Mouse (Mus musculus): ENCODE results near the gene Pla2g5. TPM values are rescaled to one million over a fixed set of nuclear protein-coding genes. Genes with fewer than 3 reads are reported as not detected.

Gene Pla2g5
- polyA plus RNA-seq, 1 experiment from 2014 or later, result not detected

DNA sequence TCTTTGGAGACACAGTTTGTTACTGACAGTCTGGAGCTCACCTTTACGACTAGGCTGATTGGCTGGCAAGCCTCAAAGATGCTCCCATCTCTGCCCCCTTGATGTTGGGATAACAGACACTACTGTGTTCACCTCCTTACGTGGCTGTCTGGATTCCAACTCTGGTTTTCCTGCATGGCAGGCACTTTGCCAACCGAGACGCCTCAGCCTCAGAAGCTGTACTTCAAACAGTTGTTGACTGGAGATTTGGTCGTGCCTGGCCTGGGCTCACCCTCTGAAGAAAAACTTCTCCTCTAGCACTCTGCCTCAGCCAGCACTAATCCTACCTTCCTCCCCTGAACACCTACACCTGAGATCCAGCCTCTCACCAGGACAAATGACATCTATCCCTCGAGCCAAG, 71.8 kb downstream of the Pla2g5 start:
- ATAC-seq (no peak), DNase-seq (no peak)
- WGBS (ENCODE audit: insufficient replicate concordance), result 72% methylated on average over 6 of the region's 6 CpGs
- Histone ChIP-seq H3K4me3 (ENCODE audit: low read depth, low read length) (no peak overlapping the region), H3K4me1 (ENCODE audit: insufficient read depth) (no peaks in the 10 kb centered on the region), H3K36me3 (replicated peaks; ENCODE audit: insufficient read depth, low read length) (no peaks in the 10 kb centered on the region), H3K27ac (ENCODE audit: low read depth) (no peak overlapping the region), H3K4me2 (ENCODE audit: low read depth, low read length) (no peak overlapping the region), H3K9me3 (ENCODE audit: low read length) (no peaks in the 10 kb centered on the region), H3K27me3 (ENCODE audit: insufficient read depth, low read length) (no peaks in the 10 kb centered on the region), H3K9ac (replicated peaks) (no peak overlapping the region)
- no peak for TF ChIP-seq EP300 (IDR thresholded peaks at IDR 0.05; ENCODE audit: low read depth)
- TF ChIP-seq CTCF (IDR thresholded peaks at IDR 0.05; ENCODE audit: low read depth), result no peak

GRCm38 (mm10) chr4:138788381-138788780, 74.9 kb downstream of the Pla2g5 start:
- no peaks in the 10 kb centered on the region for H3K9me3 ChIP-seq (ENCODE audit: low read length)
- no peaks in the 10 kb centered on the region for H3K27me3 ChIP-seq (ENCODE audit: insufficient read depth, low read length)
- no peak overlapping the region for H3K4me3 ChIP-seq (ENCODE audit: low read depth, low read length)
- no peak overlapping the region for H3K27ac ChIP-seq (ENCODE audit: low read depth)
- TF ChIP-seq CTCF (IDR thresholded peaks at IDR 0.05; ENCODE audit: low read depth) (no peak), EP300 (IDR thresholded peaks at IDR 0.05; ENCODE audit: low read depth) (no peak)
- H3K36me3 ChIP-seq (replicated peaks; ENCODE audit: insufficient read depth, low read length), result no peaks in the 10 kb centered on the region
- no peak overlapping the region for H3K4me2 ChIP-seq (ENCODE audit: low read depth, low read length)
- H3K9ac ChIP-seq (replicated peaks), result no peak overlapping the region
- DNase-seq (no peak), ATAC-seq (no peak)
- WGBS (ENCODE audit: insufficient replicate concordance), result 62% methylated on average over 4 of the region's 4 CpGs
- H3K4me1 ChIP-seq (ENCODE audit: insufficient read depth), result no peaks in the 10 kb centered on the region

DNA sequence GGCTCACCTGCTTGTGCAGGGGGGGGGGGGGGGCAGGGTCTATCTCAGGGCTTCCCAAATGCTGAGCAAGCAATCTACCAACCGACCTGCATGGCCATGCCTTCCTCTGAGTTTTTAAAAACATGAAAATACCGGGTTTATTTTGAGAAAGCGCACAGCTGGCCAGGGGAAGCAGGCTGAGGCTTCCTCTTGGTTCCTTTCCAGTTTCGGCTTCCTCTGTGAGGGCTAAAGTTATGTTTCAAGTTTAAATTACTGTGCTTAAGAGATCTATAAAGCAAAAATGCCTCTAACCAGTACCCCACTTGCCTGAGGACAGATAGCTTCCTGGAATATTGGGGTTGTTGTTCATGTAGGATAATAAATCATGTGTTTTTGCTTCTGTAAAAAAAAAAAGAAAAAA, 77.1 kb downstream of the Pla2g5 start:
- Histone ChIP-seq H3K4me3 (ENCODE audit: low read depth, low read length) (no peak overlapping the region), H3K9ac (replicated peaks) (no peak overlapping the region), H3K27me3 (ENCODE audit: insufficient read depth, low read length) (no peaks in the 10 kb centered on the region), H3K9me3 (ENCODE audit: low read length) (no peaks in the 10 kb centered on the region), H3K4me1 (ENCODE audit: insufficient read depth) (no peaks in the 10 kb centered on the region), H3K36me3 (replicated peaks; ENCODE audit: insufficient read depth, low read length) (no peaks in the 10 kb centered on the region), H3K27ac (ENCODE audit: low read depth) (no peak overlapping the region), H3K4me2 (ENCODE audit: low read depth, low read length) (no peak overlapping the region)
- ATAC-seq, result no peak
- 33% methylated on average over 4 of the region's 4 CpGs for WGBS (ENCODE audit: insufficient replicate concordance)
- TF ChIP-seq CTCF (IDR thresholded peaks at IDR 0.05; ENCODE audit: low read depth), result no peak
- no peak for TF ChIP-seq EP300 (IDR thresholded peaks at IDR 0.05; ENCODE audit: low read depth)
- DNase-seq, result no peak

- no peaks in the 10 kb centered on the region for H3K9me3 ChIP-seq (ENCODE audit: low read length)
- no peaks in the 10 kb centered on the region for H3K36me3 ChIP-seq (replicated peaks; ENCODE audit: insufficient read depth, low read length)
- no peaks in the 10 kb centered on the region for H3K27me3 ChIP-seq (ENCODE audit: insufficient read depth, low read length)
- no peaks in the 10 kb centered on the region for H3K4me1 ChIP-seq (ENCODE audit: insufficient read depth)
- no peak overlapping the region for H3K4me2 ChIP-seq (ENCODE audit: low read depth, low read length)
- 52% methylated on average over 4 of the region's 4 CpGs for whole genome bisulfite sequencing (ENCODE audit: insufficient replicate concordance)
- no peak overlapping the region for H3K9ac ChIP-seq (replicated peaks)
- TF ChIP-seq CTCF (IDR thresholded peaks at IDR 0.05; ENCODE audit: low read depth) (no peak), EP300 (IDR thresholded peaks at IDR 0.05; ENCODE audit: low read depth) (no peak)
- no peak overlapping the region for H3K27ac ChIP-seq (ENCODE audit: low read depth)
- ATAC-seq (no peak), DNase-seq (no peak)
- H3K4me3 ChIP-seq (ENCODE audit: low read depth, low read length), result no peak overlapping the region
Measured at GRCm38 (mm10) chr4:138785721-138786120, 77.6 kb downstream of the Pla2g5 start.

DNA sequence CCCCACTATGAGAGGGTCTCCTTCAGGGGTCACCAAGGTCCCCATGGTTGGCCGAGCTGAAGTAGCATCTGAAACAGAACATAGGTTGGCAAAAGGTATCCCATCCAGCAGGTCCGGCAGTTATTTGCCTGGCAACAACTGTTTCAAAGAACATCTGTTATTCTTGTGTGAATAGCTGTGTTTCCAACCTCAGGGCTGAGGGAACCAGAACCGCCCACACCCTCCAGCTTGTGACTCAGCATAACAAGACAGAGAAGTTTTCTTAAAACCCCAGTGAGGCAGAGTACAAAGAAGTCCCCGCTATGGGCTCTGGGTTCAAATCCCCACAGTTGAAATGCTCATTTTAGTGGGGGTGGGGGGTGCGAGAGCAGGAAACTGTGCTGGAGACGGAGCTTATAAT, 81.2 kb downstream of the Pla2g5 start:
- no peaks in the 10 kb centered on the region for H3K36me3 ChIP-seq (replicated peaks; ENCODE audit: insufficient read depth, low read length)
- H3K4me3 ChIP-seq (ENCODE audit: low read depth, low read length), result no peak overlapping the region
- H3K27ac ChIP-seq (ENCODE audit: low read depth), result no peak overlapping the region
- no peak for DNase-seq
- H3K4me2 ChIP-seq (ENCODE audit: low read depth, low read length), result no peak overlapping the region
- TF ChIP-seq CTCF (IDR thresholded peaks at IDR 0.05; ENCODE audit: low read depth), result no peak
- TF ChIP-seq EP300 (IDR thresholded peaks at IDR 0.05; ENCODE audit: low read depth), result no peak
- no peaks in the 10 kb centered on the region for H3K4me1 ChIP-seq (ENCODE audit: insufficient read depth)
- WGBS (ENCODE audit: insufficient replicate concordance), result 76% methylated on average over 6 of the region's 6 CpGs
- ATAC-seq, result no peak
- H3K9ac ChIP-seq (replicated peaks), result no peak overlapping the region
- no peaks in the 10 kb centered on the region for H3K9me3 ChIP-seq (ENCODE audit: low read length)
- no peaks in the 10 kb centered on the region for H3K27me3 ChIP-seq (ENCODE audit: insufficient read depth, low read length)

DNA sequence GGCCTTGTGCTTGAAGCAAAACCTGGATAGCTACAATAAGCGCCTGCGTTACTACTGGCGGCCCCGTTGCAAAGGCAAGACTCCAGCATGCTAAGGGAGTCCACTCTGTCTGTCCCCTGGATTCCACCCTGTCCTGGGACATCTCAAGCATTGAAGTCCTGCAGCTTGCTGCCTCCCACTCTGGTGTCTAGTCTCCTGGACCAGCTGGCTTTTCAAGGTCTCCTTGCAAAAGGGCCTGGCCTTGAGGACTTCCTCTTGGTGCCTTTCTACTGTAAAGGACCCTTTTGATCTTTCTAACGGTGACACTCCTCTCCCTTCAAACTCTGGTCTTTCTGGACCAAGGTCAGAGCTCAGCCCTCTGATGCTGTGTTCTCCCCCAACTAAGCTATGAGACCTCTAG, 83.0 kb downstream of the Pla2g5 start:
- Histone ChIP-seq H3K4me1 (ENCODE audit: insufficient read depth) (no peaks in the 10 kb centered on the region), H3K9me3 (ENCODE audit: low read length) (no peaks in the 10 kb centered on the region), H3K4me3 (ENCODE audit: low read depth, low read length) (no peak overlapping the region), H3K36me3 (replicated peaks; ENCODE audit: insufficient read depth, low read length) (no peaks in the 10 kb centered on the region), H3K4me2 (ENCODE audit: low read depth, low read length) (no peak overlapping the region), H3K9ac (replicated peaks) (no peak overlapping the region), H3K27ac (ENCODE audit: low read depth) (no peak overlapping the region), H3K27me3 (ENCODE audit: insufficient read depth, low read length) (no peaks in the 10 kb centered on the region)
- no peak for ATAC-seq
- TF ChIP-seq EP300 (IDR thresholded peaks at IDR 0.05; ENCODE audit: low read depth) (no peak), CTCF (IDR thresholded peaks at IDR 0.05; ENCODE audit: low read depth) (no peak)
- 68% methylated on average over 5 of the region's 5 CpGs for WGBS (ENCODE audit: insufficient replicate concordance)
- no peak for DNase-seq

Data from liver, postnatal 0 days (tissue).